Mouse (Mus musculus) forebrain, embryonic 14.5 days (tissue): ENCODE measurements at regions not wholly inside any gene's neighbourhood (a gene's known extent, or its start where the extent isn't known, plus 50 kb on each side); places are given as distances from the start of the nearest gene placed in this dataset.
"Not testable (repeated sequence)": the region's sequence is repeated elsewhere in the genome, so short reads cannot be mapped to it uniquely, and the experiment has no call there.

Experiments
- ATAC-seq: fragments of 200-750 bp; cut with Nextera tagmentation; 2 replicates; pipeline ENCODE4 v1.8.0; 2017; ENCODE audit warnings: mild to moderate bottlenecking, moderate library complexity
- DNase-seq: peaks from one replicate; pipeline ENCODE4 v3.0.0-alpha.2; 2015; ENCODE audit warnings: low spot score
- H3K27ac ChIP-seq: fragments of 300-500 bp; sonication (generic); 2 replicates; pipeline ENCODE4 v1.5.1; 2014; ENCODE audit warnings: low read depth, mild to moderate bottlenecking, control low read depth, low read length, moderate library complexity
- H3K27me3 ChIP-seq: fragments of 300-500 bp; sonication (generic); replicated peaks from 2 replicates; pipeline ENCODE4 v1.6.1; 2014; ENCODE audit warnings: low read length, control low read depth, mixed read lengths; ENCODE audit not compliant: control insufficient read depth, insufficient read depth
- H3K36me3 ChIP-seq: fragments of 300-500 bp; sonication (generic); 2 replicates; pipeline ENCODE4 v1.6.1; 2014; ENCODE audit warnings: low read length, control low read depth; ENCODE audit not compliant: control insufficient read depth, insufficient read depth
- H3K4me1 ChIP-seq: fragments of 300-500 bp; sonication (generic); 2 replicates; pipeline ENCODE4 v1.6.1; 2014; ENCODE audit warnings: antibody characterized with exemption, low read length, control low read depth; ENCODE audit not compliant: control insufficient read depth, insufficient read depth
- H3K4me2 ChIP-seq: fragments of 300-500 bp; sonication (generic); 2 replicates; pipeline ENCODE4 v1.6.1; 2014; ENCODE audit warnings: mild to moderate bottlenecking, control low read depth, low read length
- H3K4me3 ChIP-seq: fragments of 300-500 bp; sonication (generic); 2 replicates; pipeline ENCODE4 v1.5.1; 2014; ENCODE audit warnings: low read depth, low read length, control low read depth
- H3K9ac ChIP-seq: fragments of 300-500 bp; sonication (generic); 2 replicates; pipeline ENCODE4 v1.6.1; 2014; ENCODE audit warnings: mild to moderate bottlenecking, low read length, control low read depth, moderate library complexity
- H3K9me3 ChIP-seq: fragments of 300-500 bp; sonication (generic); replicated peaks from 2 replicates; pipeline ENCODE4 v1.6.1; 2016; ENCODE audit warnings: low read length, control low read depth, mixed read lengths; ENCODE audit not compliant: control insufficient read depth
- WGBS: fragments of 180-500 bp; shearing (Covaris S2); extraction: QIAGEN DNeasy Blood & Tissue Kit; methylation state at CpG from one replicate; pipeline ENCODE4 v1.1.7; 2014; 5-methylcytosine and 5-hydroxymethylcytosine counted together

GRCm38 (mm10) chr10:15671638-15672037 is 953.6 kb upstream of the Gje1 start:
- H3K36me3 ChIP-seq, H3K27ac ChIP-seq, H3K9ac ChIP-seq, H3K4me1 ChIP-seq, H3K9me3 ChIP-seq, H3K4me3 ChIP-seq, ATAC-seq, DNase-seq, H3K27me3 ChIP-seq, H3K4me2 ChIP-seq: not testable (repeated sequence)
- 92% methylated on average over 1 of the region's 1 CpGs for WGBS
